19 mouse cellular contexts compared by ENCODE assay signal in the genomic region with DNA sequence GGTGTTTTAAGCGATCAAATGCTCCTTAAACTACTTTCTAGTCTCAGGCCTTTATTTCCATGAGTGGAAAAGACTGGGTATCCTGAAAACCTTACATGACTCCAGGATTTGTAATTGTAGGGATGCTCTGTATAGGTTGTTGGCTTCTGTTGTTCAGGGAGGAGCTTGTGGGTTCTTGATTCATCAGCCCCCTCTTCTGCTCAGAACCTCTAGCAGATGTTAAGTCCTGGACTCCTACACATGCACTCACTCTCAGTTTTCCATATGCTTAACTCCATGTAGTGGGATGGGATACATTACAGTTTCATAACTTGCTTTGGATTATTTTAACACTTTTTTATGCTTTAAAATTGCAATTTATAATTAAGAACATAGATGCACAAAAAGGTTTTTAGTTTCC.
"Had no signal": no experiment of that assay in that cellular context is flagged by ENCODE, and none has a peak within 500 bp of the region (broad histone marks: within the 10 kb centered on the region; RNA-seq: fewer than 3 reads in every experiment).

No protein-coding gene starts in this region.

- H3K4me2 ChIP-seq: lung, embryonic 14.5 days; midbrain, embryonic 12.5 days; neural tube, embryonic 13.5 days; neural tube, embryonic 15.5 days had no signal

- H3K27me3 ChIP-seq: midbrain, embryonic 12.5 days; neural tube, embryonic 13.5 days; neural tube, embryonic 15.5 days had no signal

- H3K27ac ChIP-seq: midbrain, embryonic 10.5 days; midbrain, embryonic 12.5 days; neural tube, embryonic 13.5 days; neural tube, embryonic 15.5 days had no signal

- H3K36me3 ChIP-seq: midbrain, embryonic 10.5 days; midbrain, embryonic 12.5 days; neural tube, embryonic 13.5 days; neural tube, embryonic 15.5 days had no signal

- H3K9ac ChIP-seq: lung, embryonic 14.5 days; midbrain, embryonic 12.5 days; neural tube, embryonic 13.5 days; neural tube, embryonic 15.5 days had no signal

- H3K9me3 ChIP-seq: midbrain, embryonic 10.5 days; midbrain, embryonic 12.5 days; neural tube, embryonic 13.5 days; neural tube, embryonic 15.5 days had no signal

- H3K4me1 ChIP-seq: midbrain, embryonic 10.5 days; midbrain, embryonic 12.5 days; neural tube, embryonic 13.5 days; neural tube, embryonic 15.5 days had no signal

- DNase-seq: lung, adult 18-20 months; lung, embryonic 14.5 days; lung, postnatal 10 days; lung, postnatal 4 days; midbrain, embryonic 14.5 days; retina, postnatal 1 day; right cerebral cortex, adult 18-20 months; right cerebral cortex, postnatal 25 days; right cerebral cortex, postnatal 4 days; spleen, adult 18-20 months; thymus, adult 2 months; thymus, postnatal 25 days; thymus, postnatal 4 days had no signal

- ATAC-seq: midbrain, embryonic 16.5 days had no signal

- H3K4me3 ChIP-seq: midbrain, embryonic 10.5 days; midbrain, embryonic 12.5 days; myocyte; neural tube, embryonic 13.5 days; neural tube, embryonic 15.5 days had no signal
